Mouse (Mus musculus): ENCODE data around the gene Krt72. TPM values are rescaled to one million over a fixed set of nuclear protein-coding genes. Genes with fewer than 3 reads are reported as not detected.

The Krt72 gene
- polyA plus RNA-seq, 1 experiment from 2014 or later, result not detected

- H3K9me3 ChIP-seq (replicated peaks), result no peaks in the 10 kb centered on the region
- no peak overlapping the region for H3K4me2 ChIP-seq
- no peak overlapping the region for H3K4me3 ChIP-seq (replicated peaks)
- H3K27ac ChIP-seq, result no peak overlapping the region
- no peaks in the 10 kb centered on the region for H3K36me3 ChIP-seq
- WGBS (ENCODE audit: insufficient replicate concordance), result 42% methylated on average over 5 of the region's 5 CpGs
- no peaks in the 10 kb centered on the region for H3K27me3 ChIP-seq
- H3K4me1 ChIP-seq (replicated peaks), result no peaks in the 10 kb centered on the region
- ATAC-seq (ENCODE audit: low read depth) (no peak), DNase-seq (no peak)
- no peak overlapping the region for H3K9ac ChIP-seq
These were observed 14.1 kb downstream of the Krt72 start for GRCm38 (mm10) chr15:101772080-101772710.

GRCm38 (mm10) chr15:101770226-101770625 is 16.0 kb downstream of the Krt72 start:
- H3K27me3 ChIP-seq, result no peaks in the 10 kb centered on the region
- WGBS (ENCODE audit: insufficient replicate concordance), result 33% methylated on average over 8 of the region's 8 CpGs

GRCm38 (mm10) chr15:101742711-101743110 is 43.5 kb downstream of the Krt72 start, which contains the start of gene Krt71:
TSS of gene Krt71 (minus strand) at chr15:101743109.
- Histone ChIP-seq H3K9me3 (replicated peaks) (no peaks in the 10 kb centered on the region), H3K36me3 (no peaks in the 10 kb centered on the region), H3K9ac (no peak within 1 kb of the TSS), H3K4me3 (replicated peaks) (no peak within 1 kb of the TSS), H3K4me1 (replicated peaks) (no peaks in the 10 kb centered on the region), H3K4me2 (no peak within 1 kb of the TSS), H3K27ac (no peak within 1 kb of the TSS), H3K27me3 (0 out of 2 replicates have a peak, but pooled peaks cover 6% of the 10 kb centered on the region)
- WGBS (ENCODE audit: insufficient replicate concordance), result 47% methylated on average over 14 of the region's 14 CpGs
- DNase-seq, result no peak
- no peak for ATAC-seq (ENCODE audit: low read depth)

More at GRCm38 (mm10) chr15:101770226-101770625, 16.0 kb downstream of the Krt72 start:
- Histone ChIP-seq H3K4me3 (replicated peaks) (no peak overlapping the region), H3K9me3 (replicated peaks) (no peaks in the 10 kb centered on the region), H3K27ac (no peak overlapping the region), H3K9ac (no peak overlapping the region), H3K4me1 (replicated peaks) (no peaks in the 10 kb centered on the region), H3K36me3 (no peaks in the 10 kb centered on the region), H3K4me2 (no peak overlapping the region)
- ATAC-seq (ENCODE audit: low read depth) (no peak), DNase-seq (no peak)

- no peak overlapping the region for H3K4me2 ChIP-seq
- H3K9me3 ChIP-seq (replicated peaks), result no peaks in the 10 kb centered on the region
- H3K27ac ChIP-seq, result no peak overlapping the region
- DNase-seq (no peak), ATAC-seq (ENCODE audit: low read depth) (no peak)
- H3K4me3 ChIP-seq (replicated peaks), result no peak overlapping the region
- H3K9ac ChIP-seq, result no peak overlapping the region
- no peaks in the 10 kb centered on the region for H3K4me1 ChIP-seq (replicated peaks)
- no peaks in the 10 kb centered on the region for H3K36me3 ChIP-seq
- WGBS (ENCODE audit: insufficient replicate concordance), result 62% methylated on average over 7 of the region's 7 CpGs
- 0 out of 2 replicates have a peak, but pooled peaks cover 3% of the 10 kb centered on the region for H3K27me3 ChIP-seq
These were observed 48.5 kb downstream of the Krt72 start for GRCm38 (mm10) chr15:101737786-101738185.

GRCm38 (mm10) chr15:101730653-101731052 is 55.6 kb downstream of the Krt72 start:
- Histone ChIP-seq H3K36me3 (no peaks in the 10 kb centered on the region), H3K27ac (no peak overlapping the region), H3K4me1 (replicated peaks) (no peaks in the 10 kb centered on the region), H3K4me2 (no peak overlapping the region), H3K27me3 (no peaks in the 10 kb centered on the region), H3K9ac (no peak overlapping the region), H3K9me3 (replicated peaks) (no peaks in the 10 kb centered on the region), H3K4me3 (replicated peaks) (no peak overlapping the region)
- ATAC-seq (ENCODE audit: low read depth) (no peak), DNase-seq (no peak)

Other genes with a start within 250 kb of the Krt72 start
- not detected in 2 replicates for gene Krt82, start 235.8 kb downstream of the Krt72 start, polyA plus RNA-seq (2015; fragmentation: Nextera tagmentation; extraction: Ambion mirVana)
- gene Krt90, start 223.5 kb downstream of the Krt72 start, polyA plus RNA-seq (2015; fragmentation: Nextera tagmentation; extraction: Ambion mirVana), result not detected in 2 replicates
- not detected in 2 replicates for gene Krt75, start 212.6 kb downstream of the Krt72 start, polyA plus RNA-seq (2015; fragmentation: Nextera tagmentation; extraction: Ambion mirVana)
- gene Gm5414, start 158.3 kb downstream of the Krt72 start, polyA plus RNA-seq (2015; fragmentation: Nextera tagmentation; extraction: Ambion mirVana), result not detected in 2 replicates
- gene Gm5478, start 139.1 kb downstream of the Krt72 start, polyA plus RNA-seq (2015; fragmentation: Nextera tagmentation; extraction: Ambion mirVana), result not detected in 2 replicates
- gene Krt6b, start 106.2 kb downstream of the Krt72 start, polyA plus RNA-seq (2015; fragmentation: Nextera tagmentation; extraction: Ambion mirVana), result not detected in 2 replicates
- 0.05 and 0.09 TPM in 2 replicates for gene Krt6a, start 92.2 kb downstream of the Krt72 start, polyA plus RNA-seq (2015; fragmentation: Nextera tagmentation; extraction: Ambion mirVana)
- 0.63 and 0.69 TPM in 2 replicates for gene Krt5, start 73.6 kb downstream of the Krt72 start, polyA plus RNA-seq (2015; fragmentation: Nextera tagmentation; extraction: Ambion mirVana)
- not detected in 2 replicates for gene Krt71, start 43.4 kb downstream of the Krt72 start, polyA plus RNA-seq (2015; fragmentation: Nextera tagmentation; extraction: Ambion mirVana)
- gene Krt73, start 15.9 kb upstream of the Krt72 start, polyA plus RNA-seq (2015; fragmentation: Nextera tagmentation; extraction: Ambion mirVana), result not detected in 2 replicates
- not detected in 2 replicates for gene Krt2, start 31.7 kb upstream of the Krt72 start, polyA plus RNA-seq (2015; fragmentation: Nextera tagmentation; extraction: Ambion mirVana)
- not detected in 2 replicates for gene Krt1, start 64.3 kb upstream of the Krt72 start, polyA plus RNA-seq (2015; fragmentation: Nextera tagmentation; extraction: Ambion mirVana)
- not detected in 2 replicates for gene Krt77, start 83.2 kb upstream of the Krt72 start, polyA plus RNA-seq (2015; fragmentation: Nextera tagmentation; extraction: Ambion mirVana)
- gene Krt76, start 106.5 kb upstream of the Krt72 start, polyA plus RNA-seq (2015; fragmentation: Nextera tagmentation; extraction: Ambion mirVana), result not detected in 2 replicates
- gene Krt4, start 138.3 kb upstream of the Krt72 start, polyA plus RNA-seq (2015; fragmentation: Nextera tagmentation; extraction: Ambion mirVana), result 0.15 and 0.32 TPM in 2 replicates
- gene Krt79, start 153.9 kb upstream of the Krt72 start, polyA plus RNA-seq (2015; fragmentation: Nextera tagmentation; extraction: Ambion mirVana), result not detected in 2 replicates
- 0.03 TPM in 1 of 2 replicates, not detected in the other for gene Krt78, start 167.8 kb upstream of the Krt72 start, polyA plus RNA-seq (2015; fragmentation: Nextera tagmentation; extraction: Ambion mirVana)
- gene Krt8, start 218.0 kb upstream of the Krt72 start, polyA plus RNA-seq (2015; fragmentation: Nextera tagmentation; extraction: Ambion mirVana), result 89.5 and 107 TPM in 2 replicates
- gene Krt18, start 241.7 kb upstream of the Krt72 start, polyA plus RNA-seq (2015; fragmentation: Nextera tagmentation; extraction: Ambion mirVana), result 81.8 and 85.0 TPM in 2 replicates